ENCODE assay signal across 19 mouse cellular contexts in genomic region chr7:81840661-81841181, GRCm38 (mm10). TPM values are rescaled to one million over a fixed set of nuclear protein-coding genes. Genes with fewer than 3 reads are reported as not detected.
DNase-seq lines count a peak whose midpoint lies in the region; ATAC-seq and TF ChIP-seq lines count a peak whose summit lies in the region.
"Had no signal": no experiment of that assay in that cellular context is flagged by ENCODE, and none has a peak within 500 bp of the region (broad histone marks: within the 10 kb centered on the region; RNA-seq: fewer than 3 reads in every experiment).

No protein-coding gene starts in this region.

- DNase-seq in embryonic facial prominence, embryonic 10.5 days (ENCODE audit: low spot score), result no peak
- no peak for DNase-seq in heart, postnatal 36 days
- DNase-seq in midbrain, embryonic 11.5 days (ENCODE audit: low spot score, missing footprints), result peak; percentile 73
- no peak for DNase-seq in midbrain, embryonic 10.5 days (ENCODE audit: low spot score)
- DNase-seq: cerebellum, adult 11-12 months; thymus, adult 2 months had no signal

- H3K9ac ChIP-seq in embryonic facial prominence, embryonic 15.5 days, result no peak overlapping the region
- no peak overlapping the region for H3K9ac ChIP-seq in heart, embryonic 14.5 days (ENCODE audit: low read length)
- no peak overlapping the region for H3K9ac ChIP-seq in midbrain, embryonic 11.5 days (ENCODE audit: low read length)
- H3K9ac ChIP-seq: lung, embryonic 15.5 days had no signal

- H3K4me3 ChIP-seq in embryonic facial prominence, embryonic 15.5 days (replicated peaks), result no peak overlapping the region
- H3K4me3 ChIP-seq in embryonic facial prominence, embryonic 10.5 days, result no peak overlapping the region
- no peak overlapping the region for H3K4me3 ChIP-seq in heart, embryonic 14.5 days (ENCODE audit: control insufficient read depth in 1 of 2, insufficient read depth in 1 of 2, low read depth in 1 of 2, low read length in 2 of 2)
- H3K4me3 ChIP-seq in midbrain, embryonic 11.5 days (ENCODE audit: low read depth, low read length), result no peak overlapping the region
- H3K4me3 ChIP-seq in midbrain, embryonic 10.5 days, result no peak overlapping the region
- no peak overlapping the region for H3K4me3 ChIP-seq in myocyte
- H3K4me3 ChIP-seq: lung, embryonic 15.5 days; megakaryocyte, embryonic 14.5 days had no signal

- intact Hi-C loops in heart, postnatal 36 days (cut with DNase I), result no loop called here

- no peaks in the 10 kb centered on the region for H3K36me3 ChIP-seq in embryonic facial prominence, embryonic 15.5 days
- no peaks in the 10 kb centered on the region for H3K36me3 ChIP-seq in embryonic facial prominence, embryonic 10.5 days (replicated peaks)
- H3K36me3 ChIP-seq in heart, embryonic 14.5 days (ENCODE audit: control insufficient read depth, insufficient read depth, low read length), result no peaks in the 10 kb centered on the region
- no peaks in the 10 kb centered on the region for H3K36me3 ChIP-seq in midbrain, embryonic 11.5 days (ENCODE audit: control insufficient read depth, insufficient read depth, low read length)
- no peaks in the 10 kb centered on the region for H3K36me3 ChIP-seq in midbrain, embryonic 10.5 days
- no peaks in the 10 kb centered on the region for H3K36me3 ChIP-seq in myocyte (ENCODE audit: control insufficient read depth, insufficient read depth)
- H3K36me3 ChIP-seq: lung, embryonic 15.5 days had no signal

- no peak for ATAC-seq in embryonic facial prominence, embryonic 15.5 days (ENCODE audit: insufficient number of reproducible peaks, low FRiP score, low TSS enrichment, low read depth)
- ATAC-seq in heart, embryonic 14.5 days (ENCODE audit: insufficient number of reproducible peaks, insufficient read depth, low FRiP score, low read depth), result no peak
- ATAC-seq in midbrain, embryonic 11.5 days (ENCODE audit: low FRiP score), result no peak
- ATAC-seq in erythroblast, adult 5-6 weeks (replicated peaks; ENCODE audit: low FRiP score, poor library complexity, severe bottlenecking), result no peak
- ATAC-seq: hindbrain, embryonic 16.5 days had no signal

- no peaks in the 10 kb centered on the region for H3K27me3 ChIP-seq in embryonic facial prominence, embryonic 15.5 days
- H3K27me3 ChIP-seq in embryonic facial prominence, embryonic 10.5 days (replicated peaks; ENCODE audit: low read depth, poor library complexity, severe bottlenecking), result no peaks in the 10 kb centered on the region
- H3K27me3 ChIP-seq in heart, embryonic 14.5 days (ENCODE audit: control insufficient read depth, insufficient read depth, low read length), result no peaks in the 10 kb centered on the region
- no peaks in the 10 kb centered on the region for H3K27me3 ChIP-seq in midbrain, embryonic 11.5 days (ENCODE audit: control insufficient read depth, insufficient read depth, low read length)
- no peaks in the 10 kb centered on the region for H3K27me3 ChIP-seq in midbrain, embryonic 10.5 days (ENCODE audit: low read depth, poor library complexity, severe bottlenecking)
- no peaks in the 10 kb centered on the region for H3K27me3 ChIP-seq in myocyte (ENCODE audit: control insufficient read depth, insufficient read depth, insufficient read length)
- H3K27me3 ChIP-seq: lung, embryonic 15.5 days had no signal

- no peak overlapping the region for H3K4me2 ChIP-seq in embryonic facial prominence, embryonic 15.5 days (replicated peaks)
- 0 out of 2 replicates have a peak overlapping the region, but pooled peaks have one; percentile 1 for H3K4me2 ChIP-seq in heart, embryonic 14.5 days (ENCODE audit: low read length)
- H3K4me2 ChIP-seq in midbrain, embryonic 11.5 days, result no peak overlapping the region
- peak overlapping the region; percentile 42 for H3K4me2 ChIP-seq in myocyte (ENCODE audit: low read depth)
- H3K4me2 ChIP-seq: lung, embryonic 15.5 days had no signal

- no peaks in the 10 kb centered on the region for H3K79me2 ChIP-seq in myocyte (ENCODE audit: control insufficient read depth, insufficient read depth)

- 0 out of 2 replicates have a peak overlapping the region, but pooled peaks have one; percentile 19 for H3K27ac ChIP-seq in embryonic facial prominence, embryonic 15.5 days (replicated peaks)
- no peak overlapping the region for H3K27ac ChIP-seq in embryonic facial prominence, embryonic 10.5 days (replicated peaks)
- H3K27ac ChIP-seq in heart, embryonic 14.5 days (replicated peaks in 1 of 2; ENCODE audit: control insufficient read depth in 1 of 2, insufficient read depth in 1 of 2, low read depth in 2 of 2, low read length in 2 of 2), result peak overlapping the region; percentile 6 to 41; a peak in 3 of 4 replicates
- no peak overlapping the region for H3K27ac ChIP-seq in midbrain, embryonic 11.5 days (ENCODE audit: low read depth, low read length)
- H3K27ac ChIP-seq in midbrain, embryonic 10.5 days (replicated peaks), result no peak overlapping the region
- H3K27ac ChIP-seq: lung, embryonic 15.5 days had no signal

- H3K9me3 ChIP-seq in embryonic facial prominence, embryonic 15.5 days (replicated peaks), result no peaks in the 10 kb centered on the region
- no peaks in the 10 kb centered on the region for H3K9me3 ChIP-seq in embryonic facial prominence, embryonic 10.5 days
- H3K9me3 ChIP-seq in heart, embryonic 14.5 days (ENCODE audit: control insufficient read depth, low read length), result no peaks in the 10 kb centered on the region
- H3K9me3 ChIP-seq in midbrain, embryonic 11.5 days (ENCODE audit: control insufficient read depth, low read length), result no peaks in the 10 kb centered on the region
- no peaks in the 10 kb centered on the region for H3K9me3 ChIP-seq in midbrain, embryonic 10.5 days (replicated peaks)
- H3K9me3 ChIP-seq: lung, embryonic 15.5 days had no signal

- H3ac ChIP-seq in myocyte (ENCODE audit: control insufficient read depth, insufficient read length), result no peak overlapping the region

- WGBS in embryonic facial prominence, embryonic 15.5 days, result 48% methylated on average over 7 of the region's 7 CpGs
- WGBS in embryonic facial prominence, embryonic 10.5 days, result 68% methylated on average over 7 of the region's 7 CpGs
- 25% methylated on average over 7 of the region's 7 CpGs for WGBS in heart, embryonic 14.5 days
- 70% methylated on average over 7 of the region's 7 CpGs for whole genome bisulfite sequencing in midbrain, embryonic 11.5 days
- WGBS in midbrain, embryonic 10.5 days, result 73% methylated on average over 7 of the region's 7 CpGs

- H3K4me1 ChIP-seq in embryonic facial prominence, embryonic 15.5 days, result 0 out of 2 replicates have a peak, but pooled peaks cover 5% of the 10 kb centered on the region
- H3K4me1 ChIP-seq in embryonic facial prominence, embryonic 10.5 days, result peaks cover 10% of the 10 kb centered on the region
- H3K4me1 ChIP-seq in heart, embryonic 14.5 days (ENCODE audit: control insufficient read depth in 2 of 2, insufficient read depth in 2 of 2, low read length in 2 of 2), result peaks cover 3 to 5% of the 10 kb centered on the region in 2 experiments; a peak in 1 of 4 replicates
- no peaks in the 10 kb centered on the region for H3K4me1 ChIP-seq in midbrain, embryonic 11.5 days (ENCODE audit: control insufficient read depth, insufficient read depth, low read length)
- H3K4me1 ChIP-seq in midbrain, embryonic 10.5 days, result no peaks in the 10 kb centered on the region
- H3K4me1 ChIP-seq: lung, embryonic 15.5 days had no signal

- no peak for TF ChIP-seq POLR2A in myocyte (IDR thresholded peaks at IDR 0.05; ENCODE audit: insufficient read length, low read depth)

RNA-seq across cellular contexts. Expression of gene Btbd1, which starts 11.5 kb away (rescaled TPM):
- 60.7 and 64.9 TPM in 2 replicates for polyA plus RNA-seq in embryonic facial prominence, embryonic 15.5 days (2015; fragmentation: Nextera tagmentation; extraction: Ambion mirVana)
- 56.2 and 58.9 TPM in 2 replicates for polyA plus RNA-seq in embryonic facial prominence, embryonic 10.5 days (2016; fragmentation: Nextera tagmentation; extraction: Ambion mirVana)
- polyA plus RNA-seq in heart, embryonic 14.5 days (2014; fragmentation: Nextera tagmentation; extraction: Ambion mirVana), result 126 and 130 TPM in 2 replicates
- total RNA-seq in heart, postnatal 36 days (2021), result 100 to 1,000 TPM; 135 to 137 TPM
- polyA plus RNA-seq in midbrain, embryonic 11.5 days (2014; fragmentation: Nextera tagmentation; extraction: Ambion mirVana), result 102 and 106 TPM in 2 replicates
- 66.3 and 70.3 TPM in 2 replicates for polyA plus RNA-seq in midbrain, embryonic 10.5 days (2016; fragmentation: Nextera tagmentation; extraction: Ambion mirVana)
- polyA plus RNA-seq in myocyte (2012; fragmentation: generic; extraction: Trizol), result 66.6 TPM
- total RNA-seq in erythroblast, adult 5-6 weeks (2015; ENCODE audit: low replicate concordance), result 12.7 and 16.9 TPM in 2 replicates
- 23.1 and 39.8 TPM in 2 replicates for total RNA-seq in erythroblast, adult 5-6 weeks (2017; ENCODE audit: low replicate concordance)

RNA-seq across cellular contexts. Expression of gene Gm10160, which starts 14.9 kb away (rescaled TPM):
- not detected in 2 replicates for polyA plus RNA-seq in embryonic facial prominence, embryonic 15.5 days (2015; fragmentation: Nextera tagmentation; extraction: Ambion mirVana)
- polyA plus RNA-seq in embryonic facial prominence, embryonic 10.5 days (2016; fragmentation: Nextera tagmentation; extraction: Ambion mirVana), result not detected in 2 replicates
- not detected in 2 replicates for polyA plus RNA-seq in heart, embryonic 14.5 days (2014; fragmentation: Nextera tagmentation; extraction: Ambion mirVana)
- total RNA-seq in heart, postnatal 36 days (2021), result not detected
- polyA plus RNA-seq in midbrain, embryonic 11.5 days (2014; fragmentation: Nextera tagmentation; extraction: Ambion mirVana), result not detected in 2 replicates
- not detected in 2 replicates for polyA plus RNA-seq in midbrain, embryonic 10.5 days (2016; fragmentation: Nextera tagmentation; extraction: Ambion mirVana)
- not detected for polyA plus RNA-seq in myocyte (2012; fragmentation: generic; extraction: Trizol)
- total RNA-seq in erythroblast, adult 5-6 weeks (2015; ENCODE audit: low replicate concordance), result not detected in 2 replicates
- total RNA-seq in erythroblast, adult 5-6 weeks (2017; ENCODE audit: low replicate concordance), result not detected in 2 replicates
- total RNA-seq: adrenal gland, postnatal 14 days; common myeloid progenitor, adult 5-6 weeks; gastrocnemius, postnatal 10 days; layer of hippocampus, adult 8-10 months had no signal
- polyA plus RNA-seq: hindbrain, embryonic 16.5 days; limb, embryonic 14.5 days; lung, embryonic 15.5 days; neural tube, embryonic 11.5 days; thymus, adult 2 months had no signal

RNA-seq across cellular contexts. Expression of gene Tm6sf1, which starts 18.1 kb away (rescaled TPM):
- 22.1 and 25.1 TPM in 2 replicates for polyA plus RNA-seq in embryonic facial prominence, embryonic 15.5 days (2015; fragmentation: Nextera tagmentation; extraction: Ambion mirVana)
- polyA plus RNA-seq in embryonic facial prominence, embryonic 10.5 days (2016; fragmentation: Nextera tagmentation; extraction: Ambion mirVana), result 10.7 and 12.2 TPM in 2 replicates
- 33.7 and 34.4 TPM in 2 replicates for polyA plus RNA-seq in heart, embryonic 14.5 days (2014; fragmentation: Nextera tagmentation; extraction: Ambion mirVana)
- total RNA-seq in heart, postnatal 36 days (2021), result 10 to 100 TPM in 1 of 2 experiments, 1 to 10 TPM in 1; 9.1 to 14.4 TPM
- 13.1 and 13.4 TPM in 2 replicates for polyA plus RNA-seq in midbrain, embryonic 11.5 days (2014; fragmentation: Nextera tagmentation; extraction: Ambion mirVana)
- 12.6 and 15.8 TPM in 2 replicates for polyA plus RNA-seq in midbrain, embryonic 10.5 days (2016; fragmentation: Nextera tagmentation; extraction: Ambion mirVana)
- polyA plus RNA-seq in myocyte (2012; fragmentation: generic; extraction: Trizol), result 11.4 TPM
- total RNA-seq in erythroblast, adult 5-6 weeks (2015; ENCODE audit: low replicate concordance), result 35.3 and 48.8 TPM in 2 replicates
- total RNA-seq in erythroblast, adult 5-6 weeks (2017; ENCODE audit: low replicate concordance), result 37.1 and 44.6 TPM in 2 replicates

RNA-seq across cellular contexts. Expression of gene 3110040N11Rik, which starts 51.4 kb away (rescaled TPM):
- polyA plus RNA-seq in embryonic facial prominence, embryonic 15.5 days (2015; fragmentation: Nextera tagmentation; extraction: Ambion mirVana), result 57.7 and 59.7 TPM in 2 replicates
- 42.6 and 50.2 TPM in 2 replicates for polyA plus RNA-seq in embryonic facial prominence, embryonic 10.5 days (2016; fragmentation: Nextera tagmentation; extraction: Ambion mirVana)
- polyA plus RNA-seq in heart, embryonic 14.5 days (2014; fragmentation: Nextera tagmentation; extraction: Ambion mirVana), result 33.9 and 40.5 TPM in 2 replicates
- 10 to 100 TPM; 25.9 to 26.2 TPM for total RNA-seq in heart, postnatal 36 days (2021)
- 46.3 and 51.2 TPM in 2 replicates for polyA plus RNA-seq in midbrain, embryonic 11.5 days (2014; fragmentation: Nextera tagmentation; extraction: Ambion mirVana)
- polyA plus RNA-seq in midbrain, embryonic 10.5 days (2016; fragmentation: Nextera tagmentation; extraction: Ambion mirVana), result 51.0 and 52.2 TPM in 2 replicates
- polyA plus RNA-seq in myocyte (2012; fragmentation: generic; extraction: Trizol), result 28.6 TPM
- 29.3 TPM in 1 of 2 replicates, not detected in the other for total RNA-seq in erythroblast, adult 5-6 weeks (2015; ENCODE audit: low replicate concordance)
- 0.51 and 28.7 TPM in 2 replicates for total RNA-seq in erythroblast, adult 5-6 weeks (2017; ENCODE audit: low replicate concordance)

Comparison
In these comparisons a context has a peak if more than half of its experiments do, and no peak if none do; other contexts are left out.
1. H3K27ac ChIP-seq: peak in embryonic facial prominence, embryonic 15.5 days (single experiment) and heart, embryonic 14.5 days (2 of 2); none in embryonic facial prominence, embryonic 10.5 days (single experiment), midbrain, embryonic 11.5 days (single experiment) and midbrain, embryonic 10.5 days (single experiment).
2. H3K4me2 ChIP-seq: peak in heart, embryonic 14.5 days (single experiment) and myocyte (single experiment); none in embryonic facial prominence, embryonic 15.5 days (single experiment) and midbrain, embryonic 11.5 days (single experiment).